Mouse (Mus musculus) liver, postnatal 0 days (tissue): ENCODE results near the gene Ntrk3.

Experiments
- CTCF ChIP-seq: sonication (generic); IDR thresholded peaks from 2 replicates; pipeline ENCODE4 v1.5.1; 2016; ENCODE audit warnings: antibody characterized with exemption, low read depth
- EP300 ChIP-seq: IDR thresholded peaks from 2 replicates; pipeline ENCODE4 v1.6.1; 2016; ENCODE audit warnings: antibody characterized with exemption, low read depth, mild to moderate bottlenecking

- no peak for TF ChIP-seq CTCF
- no peak for TF ChIP-seq EP300
Observed at GRCm38 (mm10) chr7:78412172-78412571, 325.6 kb downstream of the Ntrk3 start.
